Mouse (Mus musculus): ENCODE results near the gene Efnb3.
"Not testable (repeated sequence)": the region's sequence is repeated elsewhere in the genome, so short reads cannot be mapped to it uniquely, and the experiment has no call there.

Efnb3 gene

DNA sequence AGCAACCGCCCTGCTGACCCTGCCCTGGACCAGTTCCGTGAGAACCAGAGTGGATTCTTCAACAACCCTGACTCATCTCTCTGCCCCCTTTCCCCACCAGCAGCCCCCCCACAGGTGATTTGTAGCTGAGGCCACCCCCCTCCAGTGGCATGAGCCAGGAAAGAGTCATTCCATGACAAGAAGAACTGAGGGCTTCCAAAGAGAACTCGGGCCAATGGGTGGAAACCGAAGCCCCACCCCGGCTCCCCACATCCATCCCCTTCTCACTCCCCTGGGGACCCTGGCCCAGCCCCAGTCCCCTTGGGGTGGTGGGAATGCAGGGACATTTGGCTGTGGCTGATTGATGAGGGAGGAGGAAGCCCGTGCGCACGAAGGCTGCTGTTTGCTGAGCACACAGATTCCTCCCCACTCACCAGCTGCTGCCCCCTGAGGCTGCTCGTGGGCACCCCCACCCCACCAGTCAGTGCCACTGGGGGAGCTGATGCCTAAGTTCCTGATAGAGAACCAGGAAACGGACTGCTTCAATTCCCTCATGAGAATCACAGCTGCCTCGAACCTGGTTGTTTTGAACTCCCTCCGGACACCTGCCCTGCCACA is 10.8 kb downstream of the Efnb3 start, which contains the start of gene Dnah2:
TSS of gene Dnah2 (minus strand) at position 51 of the 597 bp plus-strand sequence.
- no peak for DNase-seq (ENCODE audit: low spot score)

GRCm38 (mm10) chr11:69547071-69547470 is 12.9 kb downstream of the Efnb3 start:
- DNase-seq (ENCODE audit: low spot score), result no peak

DNA sequence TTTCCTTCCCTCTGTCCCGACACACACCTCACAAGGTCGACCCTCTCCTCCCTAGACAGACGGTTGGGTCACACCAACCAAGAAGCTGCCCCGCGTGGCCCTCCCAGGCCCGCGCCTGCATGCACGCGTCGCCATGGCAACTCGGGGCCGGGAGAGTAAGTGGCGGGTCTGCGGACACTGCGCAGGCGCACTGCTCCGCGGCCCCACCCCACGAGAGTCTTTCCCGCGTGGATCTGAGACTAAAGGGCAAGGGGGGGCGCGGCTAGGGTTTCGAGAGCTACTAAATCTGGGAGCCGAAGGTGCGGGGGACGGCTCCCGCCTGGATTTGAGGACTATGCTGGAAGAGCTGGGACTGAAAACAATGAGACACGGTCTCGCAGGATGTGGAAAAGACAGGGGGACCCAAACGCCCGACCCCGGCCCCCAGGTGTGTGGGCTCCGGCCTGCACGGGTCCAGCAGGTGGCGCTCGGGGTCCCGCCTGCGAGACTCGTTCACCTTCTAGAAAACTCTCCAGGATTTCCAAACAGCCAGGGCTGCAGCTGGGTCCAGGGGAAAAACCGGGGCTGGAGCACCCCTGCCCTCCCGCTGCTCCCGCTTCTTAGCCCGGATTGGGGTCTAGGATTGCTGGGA is 13.5 kb downstream of the Efnb3 start:
- peak; percentile 67 for DNase-seq (ENCODE audit: low spot score)

DNA sequence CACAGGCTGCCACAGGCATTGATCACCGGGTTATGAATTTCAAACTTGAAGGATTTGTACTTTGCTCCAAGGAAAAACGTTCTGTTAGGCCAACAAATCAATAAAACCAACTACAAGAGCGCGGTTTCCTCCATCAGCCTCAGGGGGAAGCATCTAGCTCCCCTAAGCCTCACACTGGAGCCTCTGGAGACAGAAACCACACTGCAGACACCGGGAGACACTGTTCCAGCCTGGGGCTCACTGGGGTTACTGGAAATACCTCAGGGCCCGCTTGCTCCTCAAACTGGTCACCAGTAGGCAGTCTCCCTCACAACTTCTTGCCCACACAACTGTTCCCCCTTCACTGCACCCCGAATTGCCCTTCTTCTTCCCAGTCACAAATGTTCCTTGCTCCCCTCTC is 14.0 kb downstream of the Efnb3 start:
- DNase-seq (ENCODE audit: low spot score), result no peak

DNA sequence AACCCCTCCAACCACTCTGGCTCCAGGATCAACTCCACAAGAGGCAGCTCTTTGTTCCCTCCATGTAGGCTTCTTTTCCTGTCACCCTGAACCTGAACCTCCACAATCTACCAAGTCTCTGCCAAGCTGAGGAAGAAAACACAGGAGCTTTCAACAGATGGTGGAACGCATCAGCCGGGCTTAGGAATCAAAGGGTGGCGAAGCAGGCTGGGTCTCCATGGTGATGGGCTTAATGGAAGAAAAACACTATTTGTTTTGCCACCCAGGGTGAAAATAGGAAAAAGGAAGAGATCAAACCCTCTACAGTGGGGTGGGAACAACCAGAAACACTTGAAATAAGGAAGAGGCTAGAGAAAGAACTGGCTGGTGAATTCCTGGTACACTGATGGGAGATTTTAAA is 16.4 kb downstream of the Efnb3 start:
- DNase-seq (ENCODE audit: low spot score), result no peak

DNA sequence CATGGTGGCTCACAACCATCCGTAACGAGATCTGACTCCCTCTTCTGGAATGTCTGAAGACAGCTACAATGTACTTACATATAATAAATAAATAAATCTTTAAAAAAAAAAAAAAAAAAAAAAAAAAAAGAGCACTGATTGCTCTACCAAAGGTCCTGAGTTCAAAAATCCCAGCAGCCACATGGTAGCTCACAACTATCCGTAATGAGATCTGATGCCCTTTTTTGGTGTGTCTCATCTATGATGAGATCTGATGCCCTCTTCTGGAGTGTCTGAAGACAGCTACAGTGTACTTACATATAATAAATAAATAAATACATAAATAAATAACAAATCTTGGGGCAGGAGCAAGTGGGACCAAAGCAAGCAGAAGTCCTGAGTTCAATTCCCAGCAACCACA is 18.3 kb downstream of the Efnb3 start:
- DNase-seq (ENCODE audit: low spot score), result not testable (repeated sequence)

- DNase-seq (ENCODE audit: low spot score), result no peak
Measured at GRCm38 (mm10) chr11:69540700-69541099, 19.3 kb downstream of the Efnb3 start.

DNA sequence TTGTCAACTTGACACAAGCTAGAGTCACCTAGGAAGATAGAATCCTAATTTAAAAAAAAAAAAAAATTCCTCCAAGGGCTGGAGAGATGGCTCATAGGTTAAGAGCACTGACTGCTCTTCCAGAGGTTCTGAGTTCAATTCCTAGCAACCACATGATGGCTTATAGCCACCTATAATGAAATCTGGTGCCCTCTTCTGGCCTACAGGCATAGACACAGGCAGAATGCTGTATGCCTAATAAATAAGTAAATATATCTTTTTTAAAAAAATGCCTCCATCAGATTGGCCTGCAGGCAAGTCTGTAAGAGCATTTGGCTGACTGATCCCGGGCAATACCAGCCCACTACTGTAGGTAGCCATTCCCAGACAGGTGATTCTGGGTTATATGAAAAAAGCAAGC is 25.0 kb downstream of the Efnb3 start:
- DNase-seq (ENCODE audit: low spot score), result no peak

DNA sequence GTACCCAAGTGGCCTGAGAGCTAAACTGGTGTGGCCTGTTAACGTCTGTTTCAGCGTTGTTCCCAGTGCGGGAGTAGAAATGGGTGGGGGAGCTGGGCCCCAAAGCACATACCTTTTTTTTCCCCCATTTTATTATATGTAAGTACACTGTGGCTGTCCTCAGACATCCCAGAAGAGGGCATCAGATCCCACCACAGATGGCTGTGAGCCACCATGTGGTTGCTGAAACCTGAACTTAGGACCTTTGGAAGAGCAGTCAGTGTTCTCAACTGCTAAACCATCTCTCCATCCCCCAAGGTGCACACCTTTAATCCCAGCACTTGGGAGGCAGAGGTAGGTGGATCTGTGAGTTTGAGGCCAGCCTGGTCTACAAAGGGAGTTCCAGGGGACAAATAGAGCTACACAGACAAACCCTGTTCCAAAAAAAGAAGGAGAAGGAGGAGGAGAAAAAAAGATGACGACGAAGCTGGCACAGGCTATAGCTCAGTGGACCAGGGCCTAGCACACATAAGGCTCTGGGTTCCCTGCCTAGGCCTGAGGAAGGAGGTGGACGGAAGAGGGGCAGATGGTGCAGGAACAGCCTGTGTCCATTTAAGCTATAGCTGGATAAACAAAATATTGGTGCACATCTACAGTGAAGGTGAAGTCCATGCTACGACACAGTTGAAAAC is 27.4 kb downstream of the Efnb3 start:
- DNase-seq (ENCODE audit: low spot score), result no peak

- not testable (repeated sequence) for DNase-seq (ENCODE audit: low spot score)
Measured at GRCm38 (mm10) chr11:69530755-69531154, 29.2 kb downstream of the Efnb3 start.

GRCm38 (mm10) chr11:69530281-69530680 is 29.7 kb downstream of the Efnb3 start:
- not testable (repeated sequence) for DNase-seq (ENCODE audit: low spot score)

DNA sequence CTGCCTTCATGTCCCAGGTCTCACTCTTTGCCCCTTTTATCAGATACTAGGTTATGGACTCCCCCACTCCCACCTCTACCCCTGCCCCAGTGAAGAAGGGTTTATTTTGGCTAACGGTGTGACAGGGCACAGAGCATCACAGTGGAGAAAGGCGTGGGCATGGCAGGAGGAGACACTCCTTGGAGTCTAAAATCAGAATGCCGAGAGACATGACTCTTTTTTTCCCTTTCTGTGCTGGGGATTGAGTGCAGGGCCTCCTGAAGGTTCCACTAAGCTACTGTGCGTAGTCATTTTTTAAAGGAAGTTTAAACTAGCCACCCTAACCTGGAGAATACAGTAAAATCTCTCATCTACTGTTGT is 32.0 kb downstream of the Efnb3 start:
- DNase-seq (ENCODE audit: low spot score), result no peak

DNA sequence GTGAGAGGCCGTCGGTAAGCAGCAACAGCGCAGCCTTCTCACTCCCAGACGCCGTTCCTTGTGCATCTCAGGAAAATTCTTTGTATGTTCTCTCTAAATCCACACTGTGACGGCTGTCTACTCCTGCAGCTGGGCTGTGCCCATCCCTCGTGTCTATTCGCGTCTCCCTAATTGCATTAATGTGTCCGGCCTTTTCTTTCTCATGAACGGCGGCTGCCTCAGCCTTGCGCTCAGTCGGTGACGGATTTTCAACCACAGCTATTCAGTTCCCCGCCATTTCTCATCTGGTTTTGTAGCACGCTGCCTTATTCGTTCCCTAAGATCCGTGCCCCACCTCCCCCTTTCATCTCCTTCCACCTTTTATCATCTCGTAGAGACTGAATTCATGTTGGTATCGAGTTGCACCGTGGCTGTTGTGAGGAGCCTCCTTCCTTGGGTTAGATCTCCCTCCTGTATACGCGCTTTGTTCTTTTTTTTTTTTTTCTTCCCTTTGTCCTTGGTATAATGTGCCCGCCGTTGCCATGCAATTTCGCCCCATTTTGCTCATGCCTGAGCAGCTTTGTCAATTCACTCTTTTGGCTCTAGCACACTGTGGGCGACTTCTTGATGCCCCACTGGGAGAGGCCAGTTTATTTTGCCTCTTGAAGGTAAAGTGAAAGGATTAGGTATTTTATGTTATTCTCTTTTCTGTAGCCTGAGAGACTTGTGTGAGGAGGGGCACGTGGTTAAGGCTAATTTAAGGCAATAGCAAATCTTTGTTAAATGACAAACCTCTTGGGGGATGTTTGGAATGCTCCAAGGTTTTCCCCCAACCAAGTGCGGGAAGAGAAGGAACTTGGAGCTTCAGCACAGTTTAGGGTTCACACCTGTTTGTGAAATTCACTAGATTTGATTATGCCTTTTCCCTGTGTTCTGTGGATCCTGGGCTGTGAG is 32.6 kb downstream of the Efnb3 start:
- no peak for DNase-seq (ENCODE audit: low spot score)

- DNase-seq (ENCODE audit: low spot score), result no peak
Measured at GRCm38 (mm10) chr11:69526631-69527030, 33.4 kb downstream of the Efnb3 start.

GRCm38 (mm10) chr11:69525661-69526060 is 34.3 kb downstream of the Efnb3 start:
- no peak for DNase-seq (ENCODE audit: low spot score)

DNA sequence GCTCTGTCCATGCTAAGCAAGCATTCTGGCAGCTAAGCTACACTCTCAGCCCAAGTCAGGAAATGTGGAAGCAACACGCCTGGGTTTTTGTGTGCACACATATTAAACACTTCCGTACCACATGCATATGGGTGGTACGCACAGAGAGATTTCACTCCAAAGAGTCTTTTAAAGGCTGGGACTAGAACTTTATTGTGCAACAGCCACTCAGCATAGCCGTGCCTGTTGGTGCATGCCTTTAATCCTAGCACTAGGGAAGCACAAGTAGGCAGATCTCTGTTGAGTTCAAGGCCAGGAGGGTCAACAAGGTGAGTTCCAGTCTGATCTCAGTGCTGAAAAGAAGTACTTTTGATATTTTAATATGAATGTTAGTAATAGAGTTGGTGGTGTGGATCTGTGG is 36.4 kb downstream of the Efnb3 start:
- no peak for DNase-seq (ENCODE audit: low spot score)

- DNase-seq (ENCODE audit: low spot score), result no peak
Measured at GRCm38 (mm10) chr11:69521526-69522149, 38.4 kb downstream of the Efnb3 start.

GRCm38 (mm10) chr11:69519976-69520375 is 40.0 kb downstream of the Efnb3 start:
- DNase-seq (ENCODE audit: low spot score), result no peak

GRCm38 (mm10) chr11:69516661-69517060 is 43.3 kb downstream of the Efnb3 start:
- DNase-seq (ENCODE audit: low spot score), result no peak

DNA sequence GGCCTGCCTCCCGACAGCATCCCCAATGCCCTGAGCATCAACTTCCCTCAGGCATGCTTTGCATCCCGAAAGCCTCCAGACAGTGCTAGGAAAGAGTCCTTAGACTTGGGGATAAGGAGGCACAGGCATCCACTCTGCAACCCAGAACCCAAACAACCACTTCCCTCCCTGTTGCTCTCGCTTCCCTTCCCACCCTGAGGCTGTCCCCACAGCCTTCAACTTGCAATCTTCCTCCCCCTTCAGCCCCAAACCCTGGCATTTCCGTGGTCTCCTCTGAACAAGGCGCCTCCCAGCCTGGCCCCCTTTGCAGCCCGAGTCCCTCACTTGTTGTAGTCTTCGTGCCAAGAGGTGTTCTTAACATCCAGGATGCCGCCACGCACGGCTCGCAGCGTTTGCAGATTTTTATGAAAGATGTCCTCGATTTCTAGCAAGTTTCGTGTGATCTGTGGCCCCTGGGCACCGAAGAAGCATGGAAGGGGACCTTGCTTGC is 43.8 kb downstream of the Efnb3 start:
- DNase-seq (ENCODE audit: low spot score), result no peak

DNA sequence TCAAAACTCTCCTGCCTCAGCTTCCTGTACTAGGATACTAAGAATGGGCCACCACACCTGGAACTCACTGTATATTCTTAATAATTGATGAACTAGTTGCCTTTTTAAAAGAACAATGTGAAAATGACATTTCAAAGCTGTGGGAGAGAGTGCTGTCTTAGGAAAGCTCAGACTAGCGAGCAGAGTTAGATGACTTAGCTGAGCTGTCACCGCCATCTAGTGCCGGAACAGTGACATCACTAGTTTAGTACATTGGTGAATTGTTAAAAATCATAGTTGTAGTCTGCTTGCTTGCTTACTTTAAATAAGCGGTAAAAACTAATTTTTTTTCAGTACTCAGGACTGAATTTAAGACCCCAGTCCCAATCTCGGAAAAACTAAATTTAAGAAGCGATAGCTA is 46.2 kb downstream of the Efnb3 start:
- DNase-seq (ENCODE audit: low spot score), result no peak
